Mouse (Mus musculus) liver, postnatal 0 days (tissue): Measurements from ENCODE around the gene Plcb2. TPM values are rescaled to one million over a fixed set of nuclear protein-coding genes. Genes with fewer than 3 reads are reported as not detected.

ENCODE experiments used
- ATAC-seq: fragments of 200-750 bp; cut with Nextera tagmentation; 2 replicates; pipeline ENCODE4 v1.8.0; 2017; ENCODE audit warnings: mild to moderate bottlenecking, moderate library complexity
- DNase-seq: peaks from one replicate; pipeline ENCODE4 v3.0.0-alpha.2; 2016
- H3K27ac ChIP-seq: fragments of 300-500 bp; sonication (generic); 2 replicates; pipeline ENCODE4 v1.5.1; 2014; ENCODE audit warnings: antibody characterized with exemption, moderate library complexity, mild to moderate bottlenecking, low read depth
- H3K27me3 ChIP-seq: fragments of 300-500 bp; sonication (generic); 2 replicates; pipeline ENCODE4 v1.6.1; 2014; ENCODE audit warnings: low read length, control low read depth, mixed read lengths; ENCODE audit not compliant: insufficient read depth
- H3K36me3 ChIP-seq: fragments of 300-500 bp; sonication (generic); replicated peaks from 2 replicates; pipeline ENCODE4 v1.6.1; 2014; ENCODE audit warnings: mild to moderate bottlenecking, control low read depth, low read length, moderate library complexity, mixed read lengths; ENCODE audit not compliant: insufficient read depth
- H3K4me1 ChIP-seq: fragments of 300-500 bp; sonication (generic); 2 replicates; pipeline ENCODE4 v1.6.1; 2014; ENCODE audit warnings: antibody characterized with exemption, mild to moderate bottlenecking, control low read depth; ENCODE audit not compliant: insufficient read depth
- H3K4me2 ChIP-seq: fragments of 300-500 bp; sonication (generic); 2 replicates; pipeline ENCODE4 v1.6.1; 2014; ENCODE audit warnings: low read depth, mild to moderate bottlenecking, low read length, moderate library complexity, mixed read lengths
- H3K4me3 ChIP-seq: fragments of 300-500 bp; sonication (generic); 2 replicates; pipeline ENCODE4 v1.5.1; 2014; ENCODE audit warnings: low read depth, low read length
- H3K9ac ChIP-seq: fragments of 300-500 bp; sonication (generic); replicated peaks from 2 replicates; pipeline ENCODE4 v1.6.1; 2014; ENCODE audit warnings: mild to moderate bottlenecking, moderate library complexity
- H3K9me3 ChIP-seq: fragments of 300-500 bp; sonication (generic); 2 replicates; pipeline ENCODE4 v1.6.1; 2016; ENCODE audit warnings: mild to moderate bottlenecking, control low read depth, low read length, mixed read lengths
- CTCF ChIP-seq: sonication (generic); IDR thresholded peaks from 2 replicates; pipeline ENCODE4 v1.5.1; 2016; ENCODE audit warnings: antibody characterized with exemption, low read depth
- EP300 ChIP-seq: IDR thresholded peaks from 2 replicates; pipeline ENCODE4 v1.6.1; 2016; ENCODE audit warnings: antibody characterized with exemption, low read depth, mild to moderate bottlenecking
- WGBS: fragments of 180-500 bp; shearing (Covaris S2); extraction: QIAGEN DNeasy Blood & Tissue Kit; methylation state at CpG from one replicate; pipeline ENCODE4 v1.1.7; 2014; ENCODE audit not compliant: insufficient replicate concordance; 5-methylcytosine and 5-hydroxymethylcytosine counted together
- polyA plus RNA-seq: library from polyadenylated mRNA; unstranded; fragments of >200 nt; fragmentation: Nextera tagmentation; extraction: Ambion mirVana; gene quantifications from 2 replicates; pipeline ENCODE4 v1.2.1, GENCODE M21; 2015

Plcb2 gene
- polyA plus RNA-seq, 1 experiment from 2014 or later = 1.9 TPM

DNA sequence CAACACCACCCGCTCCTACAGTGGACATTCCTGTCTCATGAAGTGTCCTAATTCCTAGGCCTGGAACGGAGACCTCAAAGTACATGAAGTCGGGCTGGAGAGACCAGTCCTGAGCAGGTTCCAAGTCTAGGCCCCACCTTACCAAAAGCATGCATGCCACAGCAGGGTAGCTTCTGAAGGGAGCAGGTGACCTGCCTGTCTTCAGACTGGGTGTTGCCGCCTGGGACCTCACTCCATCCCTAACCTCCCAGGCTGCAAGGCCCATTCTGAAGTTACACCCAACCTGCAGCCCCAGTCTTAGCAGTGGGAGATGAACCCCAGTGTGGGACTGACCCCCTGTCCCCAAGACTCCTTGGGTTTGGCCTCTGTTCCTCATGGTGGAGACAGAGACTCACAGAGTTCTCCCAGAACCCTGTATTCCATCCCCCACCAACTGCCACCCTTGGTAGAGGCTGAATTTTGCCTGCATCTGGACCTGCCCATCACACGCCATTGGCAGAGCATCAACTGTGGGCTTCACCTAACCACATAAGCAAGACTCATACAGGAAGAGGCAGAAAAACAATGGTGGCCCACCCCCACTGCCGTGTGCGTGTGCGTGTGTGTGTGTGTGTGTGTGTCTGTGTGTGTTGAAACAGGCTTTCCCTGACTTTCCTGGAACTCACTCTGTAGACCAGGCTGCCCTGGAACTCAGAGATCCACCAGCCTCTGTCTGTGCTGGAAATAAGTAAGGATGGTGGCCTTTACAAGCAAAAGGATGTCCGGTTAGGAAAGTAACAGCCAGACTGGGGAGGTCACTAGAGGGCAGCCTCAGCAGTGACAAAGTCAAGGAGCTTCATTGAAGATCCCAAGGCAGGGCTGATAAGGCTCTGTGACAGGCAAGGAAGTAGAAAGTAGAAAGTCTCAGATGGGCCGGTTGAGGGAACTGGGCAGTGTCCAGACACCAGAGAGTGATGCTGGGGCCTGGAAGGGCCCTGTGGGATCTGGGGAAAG is 38.1 kb upstream of the Plcb2 start:
- ATAC-seq (no peak), DNase-seq (peak; percentile 23)
- TF ChIP-seq EP300 (no peak), CTCF (peak; percentile 50)
- no peak overlapping the region for H3K9ac ChIP-seq
- H3K9me3 ChIP-seq = no peaks in the 10 kb centered on the region
- H3K4me3 ChIP-seq = no peak overlapping the region
- WGBS = 57% methylated on average over 10 of the region's 10 CpGs
- H3K4me1 ChIP-seq = peaks cover 27% of the 10 kb centered on the region
- no peak overlapping the region for H3K27ac ChIP-seq
- 0 out of 2 replicates have a peak, but pooled peaks cover 6% of the 10 kb centered on the region for H3K27me3 ChIP-seq
- H3K4me2 ChIP-seq = no peak overlapping the region
- H3K36me3 ChIP-seq = no peaks in the 10 kb centered on the region

- Histone ChIP-seq H3K36me3 (no peaks in the 10 kb centered on the region), H3K4me3 (no peak overlapping the region), H3K27ac (no peak overlapping the region), H3K27me3 (0 out of 2 replicates have a peak, but pooled peaks cover 6% of the 10 kb centered on the region), H3K9ac (no peak overlapping the region), H3K9me3 (no peaks in the 10 kb centered on the region), H3K4me2 (no peak overlapping the region), H3K4me1 (peaks cover 30% of the 10 kb centered on the region)
- 79% methylated on average over 5 of the region's 5 CpGs for WGBS
- TF ChIP-seq CTCF (no peak), EP300 (no peak)
- DNase-seq (no peak), ATAC-seq (no peak)
Observed at GRCm38 (mm10) chr2:118764875-118765274, 36.6 kb upstream of the Plcb2 start.

- no peak overlapping the region for H3K9ac ChIP-seq
- H3K27me3 ChIP-seq = 0 out of 2 replicates have a peak, but pooled peaks cover 9% of the 10 kb centered on the region
- H3K36me3 ChIP-seq = no peaks in the 10 kb centered on the region
- peak overlapping the region; percentile 12; the same call in 1 of the 2 replicates for H3K27ac ChIP-seq
- peak; percentile 75 for TF ChIP-seq CTCF
- no peak for TF ChIP-seq EP300
- H3K9me3 ChIP-seq = no peaks in the 10 kb centered on the region
- H3K4me2 ChIP-seq = no peak overlapping the region
- DNase-seq = peak; percentile 64
- H3K4me3 ChIP-seq = no peak overlapping the region
- WGBS = 30% methylated on average over 10 of the region's 11 CpGs
- no peak for ATAC-seq
- H3K4me1 ChIP-seq = peaks cover 36% of the 10 kb centered on the region
Observed at GRCm38 (mm10) chr2:118764094-118764831, 36.0 kb upstream of the Plcb2 start.

GRCm38 (mm10) chr2:118763469-118763868 is 35.2 kb upstream of the Plcb2 start:
- H3K27me3 ChIP-seq = 0 out of 2 replicates have a peak, but pooled peaks cover 14% of the 10 kb centered on the region
- WGBS = 64% methylated on average over 7 of the region's 7 CpGs
- TF ChIP-seq CTCF (no peak), EP300 (no peak)
- no peak overlapping the region for H3K4me2 ChIP-seq
- peak overlapping the region; percentile 77 for H3K27ac ChIP-seq
- H3K9me3 ChIP-seq = no peaks in the 10 kb centered on the region
- ATAC-seq (no peak), DNase-seq (no peak)
- H3K36me3 ChIP-seq = no peaks in the 10 kb centered on the region
- no peak overlapping the region for H3K4me3 ChIP-seq
- peaks cover 37% of the 10 kb centered on the region for H3K4me1 ChIP-seq
- H3K9ac ChIP-seq = no peak overlapping the region

- ATAC-seq (peak; percentile 65), DNase-seq (no peak)
- Histone ChIP-seq H3K4me2 (peak overlapping the region; percentile 75), H3K4me3 (peak overlapping the region; percentile 32), H3K36me3 (no peaks in the 10 kb centered on the region), H3K27me3 (0 out of 2 replicates have a peak, but pooled peaks cover 14% of the 10 kb centered on the region), H3K9me3 (no peaks in the 10 kb centered on the region), H3K4me1 (peaks cover 37% of the 10 kb centered on the region), H3K9ac (peak overlapping the region; percentile 60), H3K27ac (peak overlapping the region; percentile 77)
- WGBS = 18% methylated on average over 10 of the region's 10 CpGs
- TF ChIP-seq CTCF (no peak), EP300 (no peak)
Observed at GRCm38 (mm10) chr2:118762784-118763148, 34.5 kb upstream of the Plcb2 start.
